Mouse (Mus musculus) hindbrain, embryonic 14.5 days (tissue): ENCODE measurements around the gene Slc9a5. TPM values are rescaled to one million over a fixed set of nuclear protein-coding genes. Genes with fewer than 3 reads are reported as not detected.

ENCODE experiments used
- ATAC-seq: fragments of 200-750 bp; cut with Nextera tagmentation; 2 replicates; pipeline ENCODE4 v1.8.0; 2017; ENCODE audit warnings: moderate number of reproducible peaks, mild to moderate bottlenecking, moderate TSS enrichment, moderate library complexity; ENCODE audit not compliant: low FRiP score
- DNase-seq: peaks from one replicate; pipeline ENCODE4 v3.0.0-alpha.2; 2015; ENCODE audit warnings: low spot score
- H3K27ac ChIP-seq: fragments of 300-500 bp; sonication (generic); 2 replicates; pipeline ENCODE4 v1.5.1; 2014; ENCODE audit warnings: mild to moderate bottlenecking, moderate library complexity
- H3K27me3 ChIP-seq: fragments of 300-500 bp; sonication (generic); 2 replicates; pipeline ENCODE4 v1.6.1; 2014; ENCODE audit warnings: mild to moderate bottlenecking, low read length, mixed read lengths; ENCODE audit not compliant: control insufficient read depth, insufficient read depth
- H3K36me3 ChIP-seq: fragments of 300-500 bp; sonication (generic); replicated peaks from 2 replicates; pipeline ENCODE4 v1.6.1; 2014; ENCODE audit not compliant: control insufficient read depth, insufficient read depth
- H3K4me1 ChIP-seq: fragments of 300-500 bp; sonication (generic); replicated peaks from 2 replicates; pipeline ENCODE4 v1.6.1; 2014; ENCODE audit warnings: antibody characterized with exemption, low read length, mixed read lengths; ENCODE audit not compliant: control insufficient read depth, insufficient read depth
- H3K4me2 ChIP-seq: fragments of 300-500 bp; sonication (generic); replicated peaks from 2 replicates; pipeline ENCODE4 v1.6.1; 2014; ENCODE audit warnings: mild to moderate bottlenecking, moderate library complexity
- H3K4me3 ChIP-seq: fragments of 300-500 bp; sonication (generic); replicated peaks from 2 replicates; pipeline ENCODE4 v1.5.1; 2014; ENCODE audit warnings: mild to moderate bottlenecking, low read length
- H3K9ac ChIP-seq: fragments of 300-500 bp; sonication (generic); 2 replicates; pipeline ENCODE4 v1.6.1; 2014
- H3K9me3 ChIP-seq: fragments of 300-500 bp; sonication (generic); 2 replicates; pipeline ENCODE4 v1.6.1; 2016; ENCODE audit warnings: low read length; ENCODE audit not compliant: control insufficient read depth
- WGBS: fragments of 180-500 bp; shearing (Covaris S2); extraction: QIAGEN DNeasy Blood & Tissue Kit; methylation state at CpG from one replicate; pipeline ENCODE4 v1.1.7; 2014; 5-methylcytosine and 5-hydroxymethylcytosine counted together
- polyA plus RNA-seq: library from polyadenylated mRNA; unstranded; fragments of >200 nt; fragmentation: Nextera tagmentation; extraction: Ambion mirVana; gene quantifications from 2 replicates; pipeline ENCODE4 v1.2.1, GENCODE M21; 2014

Slc9a5 gene
- polyA plus RNA-seq, 1 experiment from 2014 or later, result 11.4 TPM

GRCm38 (mm10) chr8:105359208-105359607 is 10.6 kb downstream of the Slc9a5 start:
- Histone ChIP-seq H3K36me3 (peaks cover 28% of the 10 kb centered on the region), H3K27me3 (no peaks in the 10 kb centered on the region), H3K9me3 (no peaks in the 10 kb centered on the region), H3K4me2 (no peak overlapping the region), H3K27ac (no peak overlapping the region), H3K4me3 (no peak overlapping the region), H3K4me1 (no peaks in the 10 kb centered on the region), H3K9ac (no peak overlapping the region)
- ATAC-seq (no peak), DNase-seq (no peak)
- 68% methylated on average over 15 of the region's 15 CpGs for WGBS

GRCm38 (mm10) chr8:105359646-105360045 is 11.0 kb downstream of the Slc9a5 start:
- Histone ChIP-seq H3K27ac (no peak overlapping the region), H3K4me2 (no peak overlapping the region), H3K4me3 (no peak overlapping the region), H3K36me3 (peaks cover 33% of the 10 kb centered on the region), H3K27me3 (no peaks in the 10 kb centered on the region), H3K9me3 (no peaks in the 10 kb centered on the region), H3K4me1 (no peaks in the 10 kb centered on the region), H3K9ac (no peak overlapping the region)
- DNase-seq, result peak; percentile 62
- ATAC-seq, result no peak
- 49% methylated on average over 4 of the region's 4 CpGs for WGBS

GRCm38 (mm10) chr8:105361751-105362702 is 13.4 kb downstream of the Slc9a5 start:
- no peak overlapping the region for H3K4me3 ChIP-seq
- H3K4me1 ChIP-seq, result no peaks in the 10 kb centered on the region
- no peak overlapping the region for H3K9ac ChIP-seq
- no peak overlapping the region for H3K27ac ChIP-seq
- no peak overlapping the region for H3K4me2 ChIP-seq
- DNase-seq (no peak), ATAC-seq (no peak)
- no peaks in the 10 kb centered on the region for H3K9me3 ChIP-seq
- WGBS, result 67% methylated on average over 12 of the region's 12 CpGs
- no peaks in the 10 kb centered on the region for H3K27me3 ChIP-seq
- H3K36me3 ChIP-seq, result peaks cover 33% of the 10 kb centered on the region

GRCm38 (mm10) chr8:105367107-105367506 is 18.5 kb downstream of the Slc9a5 start:
- H3K9ac ChIP-seq, result no peak overlapping the region
- no peak for ATAC-seq
- WGBS, result 75% methylated on average over 2 of the region's 2 CpGs
- H3K27me3 ChIP-seq, result no peaks in the 10 kb centered on the region
- peaks cover 37% of the 10 kb centered on the region for H3K36me3 ChIP-seq
- DNase-seq, result no peak
- H3K9me3 ChIP-seq, result no peaks in the 10 kb centered on the region
- H3K4me2 ChIP-seq, result no peak overlapping the region
- H3K27ac ChIP-seq, result no peak overlapping the region
- H3K4me3 ChIP-seq, result no peak overlapping the region
- H3K4me1 ChIP-seq, result no peaks in the 10 kb centered on the region

- Histone ChIP-seq H3K4me1 (no peaks in the 10 kb centered on the region), H3K9ac (no peak overlapping the region), H3K4me3 (no peak overlapping the region), H3K36me3 (peaks cover 13% of the 10 kb centered on the region), H3K27ac (no peak overlapping the region), H3K4me2 (no peak overlapping the region), H3K9me3 (peaks cover 4% of the 10 kb centered on the region; the same call in 1 of the 2 replicates), H3K27me3 (no peaks in the 10 kb centered on the region)
- 75% methylated on average over 9 of the region's 9 CpGs for WGBS
- ATAC-seq (no peak), DNase-seq (no peak)
Measured at GRCm38 (mm10) chr8:105372473-105372872, 23.8 kb downstream of the Slc9a5 start.

- no peak within 1 kb of the TSS for H3K27ac ChIP-seq
- no peak within 1 kb of the TSS for H3K9ac ChIP-seq
- H3K27me3 ChIP-seq, result no peaks in the 10 kb centered on the region
- WGBS, result 65% methylated on average over 2 of the region's 2 CpGs
- DNase-seq (no peak), ATAC-seq (no peak)
- peaks cover 4% of the 10 kb centered on the region; the same call in 1 of the 2 replicates for H3K9me3 ChIP-seq
- H3K36me3 ChIP-seq, result peaks cover 13% of the 10 kb centered on the region
- no peak within 1 kb of the TSS for H3K4me3 ChIP-seq
- no peaks in the 10 kb centered on the region for H3K4me1 ChIP-seq
- no peak within 1 kb of the TSS for H3K4me2 ChIP-seq
Measured at GRCm38 (mm10) chr8:105373032-105373431, 24.4 kb downstream of the Slc9a5 start, which contains the start of gene Plekhg4. Gene Plekhg4, plus strand, starts transcription at chr8:105373274.

GRCm38 (mm10) chr8:105374513-105374966 is 25.9 kb downstream of the Slc9a5 start:
- Histone ChIP-seq H3K4me2 (peak overlapping the region; percentile 43), H3K4me1 (no peaks in the 10 kb centered on the region), H3K9me3 (peaks cover 4% of the 10 kb centered on the region; the same call in 1 of the 2 replicates), H3K9ac (no peak overlapping the region), H3K36me3 (no peaks in the 10 kb centered on the region; the same call in 1 of the 2 replicates), H3K4me3 (peak overlapping the region; percentile 4; the same call in 1 of the 2 replicates), H3K27me3 (no peaks in the 10 kb centered on the region), H3K27ac (no peak overlapping the region)
- 28% methylated on average over 33 of the region's 33 CpGs for WGBS
- DNase-seq (no peak), ATAC-seq (no peak)

GRCm38 (mm10) chr8:105378673-105379072 is 30.0 kb downstream of the Slc9a5 start:
- H3K4me1 ChIP-seq, result no peaks in the 10 kb centered on the region
- H3K4me2 ChIP-seq, result no peak overlapping the region
- H3K4me3 ChIP-seq, result no peak overlapping the region
- DNase-seq, result peak; percentile 46
- H3K27me3 ChIP-seq, result no peaks in the 10 kb centered on the region
- WGBS, result 71% methylated on average over 19 of the region's 19 CpGs
- H3K9ac ChIP-seq, result no peak overlapping the region
- H3K9me3 ChIP-seq, result peaks cover 4% of the 10 kb centered on the region; the same call in 1 of the 2 replicates
- H3K27ac ChIP-seq, result no peak overlapping the region
- H3K36me3 ChIP-seq, result no peaks in the 10 kb centered on the region
- peak; percentile 45; the same call in 1 of the 2 replicates for ATAC-seq

GRCm38 (mm10) chr8:105380308-105380707 is 31.7 kb downstream of the Slc9a5 start:
- WGBS, result 82% methylated on average over 12 of the region's 12 CpGs
- no peak for ATAC-seq

More at GRCm38 (mm10) chr8:105380308-105380707, 31.7 kb downstream of the Slc9a5 start:
- H3K4me3 ChIP-seq, result no peak overlapping the region
- no peak overlapping the region for H3K4me2 ChIP-seq
- no peaks in the 10 kb centered on the region for H3K4me1 ChIP-seq
- no peak for DNase-seq
- H3K9me3 ChIP-seq, result no peaks in the 10 kb centered on the region
- no peaks in the 10 kb centered on the region for H3K36me3 ChIP-seq
- H3K9ac ChIP-seq, result no peak overlapping the region
- H3K27ac ChIP-seq, result no peak overlapping the region
- no peaks in the 10 kb centered on the region for H3K27me3 ChIP-seq
